Mouse (Mus musculus) G1E (cell line): ENCODE data around the gene Grsf1. TPM values are rescaled to one million over a fixed set of nuclear protein-coding genes. Genes with fewer than 3 reads are reported as not detected.

Source experiments
- ATAC-seq: 2 replicates; pipeline ENCODE4 v1.8.0; 2016; ENCODE audit warnings: mild to moderate bottlenecking; ENCODE audit not compliant: insufficient number of reproducible peaks, poor library complexity, low FRiP score, severe bottlenecking; ENCODE audit errors: extremely low read depth
- DNase-seq: peaks from one replicate; pipeline ENCODE4 v3.0.0; 2012; ENCODE audit warnings: low spot score
- H3K27me3 ChIP-seq: 2 replicates; pipeline ENCODE4 v1.6.1; 2012; ENCODE audit warnings: mild to moderate bottlenecking, low read length, inconsistent platforms; ENCODE audit not compliant: insufficient read depth
- H3K36me3 ChIP-seq: replicated peaks from 2 replicates; pipeline ENCODE3; 2012; ENCODE audit warnings: mild to moderate bottlenecking, inconsistent platforms
- H3K4me1 ChIP-seq: 2 replicates; pipeline ENCODE4 v1.6.1; 2012; ENCODE audit warnings: low read depth, low read length, inconsistent platforms, mixed read lengths; ENCODE audit not compliant: insufficient read depth
- H3K4me3 ChIP-seq: 2 replicates; pipeline ENCODE4 v1.5.1; 2012; ENCODE audit warnings: low read depth, mild to moderate bottlenecking, inconsistent platforms, low read length, moderate library complexity, mixed read lengths
- H3K9me3 ChIP-seq: replicated peaks from 2 replicates; pipeline ENCODE4 v1.6.1; 2012; ENCODE audit warnings: inconsistent platforms
- CTCF ChIP-seq: IDR thresholded peaks from 2 replicates; pipeline ENCODE4 v1.5.1; 2012; ENCODE audit warnings: low read depth, low read length, inconsistent platforms, mixed read lengths
- GATA1 ChIP-seq: IDR thresholded peaks from 2 replicates; pipeline ENCODE4 v1.6.1; 2012; ENCODE audit warnings: borderline replicate concordance, low read length, inconsistent platforms, mixed read lengths
- GATA2 ChIP-seq: IDR thresholded peaks from 2 replicates; pipeline ENCODE4 v1.6.1; 2012; ENCODE audit warnings: low read depth, low read length, inconsistent platforms, borderline replicate concordance
- POLR2AphosphoS5 ChIP-seq: IDR thresholded peaks from 2 replicates; pipeline ENCODE4 v1.6.1; 2012; ENCODE audit warnings: low read depth, low read length, inconsistent platforms; ENCODE audit not compliant: insufficient replicate concordance
- TAL1 ChIP-seq: conservative IDR thresholded peaks from 2 replicates; pipeline ENCODE4 v1.6.1; 2012; ENCODE audit warnings: low read depth, low read length, inconsistent platforms, mixed read lengths
- polyA plus RNA-seq: library from polyadenylated mRNA; stranded (reverse); fragments of >175 nt; gene quantifications from 2 replicates; pipeline ENCODE4 v1.2.3, GENCODE M21; 2012
- total RNA-seq, 2 experiments: library from RNA; stranded (forward) in 1 of 2; stranded (reverse) in 1 of 2; fragments of 200-1000 nt in 1 of 2; fragments of >200 nt in 1 of 2; fragmentation: Nextera tagmentation in 1 of 2; gene quantifications; 2 replicates each; pipeline ENCODE4 v1.2.3; 2014 to 2017

Grsf1 gene
- total RNA-seq (2014; fragmentation: Nextera tagmentation) (128 and 145 TPM in 2 replicates), total RNA-seq (2017) (110 and 130 TPM in 2 replicates), polyA plus RNA-seq (57.3 and 87.8 TPM in 2 replicates)

DNA sequence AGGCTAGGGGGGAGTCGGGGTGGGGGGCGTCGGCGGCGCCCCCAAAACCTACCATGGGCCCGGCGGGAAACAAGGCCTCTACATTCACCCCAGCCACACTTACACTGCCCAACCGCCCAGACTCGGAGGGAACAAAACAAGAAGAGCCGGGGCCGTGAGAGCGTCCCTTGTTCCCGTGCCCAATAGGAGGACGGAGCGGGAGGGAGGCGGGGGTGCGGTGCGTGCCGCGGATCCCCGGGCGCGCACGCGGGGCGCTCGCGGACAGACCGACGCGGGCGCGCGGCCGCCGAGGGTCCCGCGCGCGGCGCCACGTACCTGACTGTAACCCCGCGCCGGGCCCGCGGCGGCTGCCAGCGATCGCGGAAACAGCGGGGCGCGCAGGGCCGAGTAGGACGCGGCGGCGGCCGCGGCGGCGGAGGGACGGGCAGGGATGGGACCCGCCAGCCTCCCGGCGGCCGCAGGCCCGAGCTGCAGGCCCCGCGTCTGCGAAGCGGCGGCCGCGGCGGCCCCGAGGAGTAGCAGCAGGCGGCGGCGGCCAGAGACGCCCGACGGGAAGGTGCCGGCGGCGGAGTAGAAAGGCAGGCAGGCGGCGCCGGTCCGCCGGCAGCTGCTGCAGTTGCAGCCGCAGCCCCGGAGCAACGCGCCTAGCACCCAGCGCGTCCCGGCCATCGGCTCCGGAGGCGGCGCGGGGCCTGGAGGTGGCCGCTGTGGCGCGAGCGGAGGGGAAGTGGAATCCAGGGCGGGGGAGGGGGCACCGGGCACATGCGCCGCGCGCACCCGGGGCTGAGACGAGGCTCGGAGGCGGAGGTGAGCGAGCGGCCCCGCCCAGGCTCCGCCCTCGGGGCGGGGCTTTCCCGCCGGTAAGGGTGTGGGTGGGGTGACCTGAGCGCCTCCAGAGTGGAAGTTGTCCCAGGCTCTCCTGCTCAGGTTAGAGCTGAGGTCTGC, at the start of gene Grsf1:
Gene Grsf1, minus strand, starts transcription at position 729 of the 945 bp plus-strand sequence.
- Histone ChIP-seq H3K27me3 (peaks cover 15% of the 10 kb centered on the region), H3K4me3 (peak within 1 kb of the TSS; percentile 94), H3K36me3 (peaks cover 30% of the 10 kb centered on the region), H3K4me1 (peaks cover 13% of the 10 kb centered on the region), H3K9me3 (no peaks in the 10 kb centered on the region)
- peak; percentile 89 for DNase-seq
- peak; percentile 76 for ATAC-seq
- TF ChIP-seq GATA2 (no peak), POLR2AphosphoS5 (no peak), GATA1 (no peak), CTCF (no peak), TAL1 (no peak)

DNA sequence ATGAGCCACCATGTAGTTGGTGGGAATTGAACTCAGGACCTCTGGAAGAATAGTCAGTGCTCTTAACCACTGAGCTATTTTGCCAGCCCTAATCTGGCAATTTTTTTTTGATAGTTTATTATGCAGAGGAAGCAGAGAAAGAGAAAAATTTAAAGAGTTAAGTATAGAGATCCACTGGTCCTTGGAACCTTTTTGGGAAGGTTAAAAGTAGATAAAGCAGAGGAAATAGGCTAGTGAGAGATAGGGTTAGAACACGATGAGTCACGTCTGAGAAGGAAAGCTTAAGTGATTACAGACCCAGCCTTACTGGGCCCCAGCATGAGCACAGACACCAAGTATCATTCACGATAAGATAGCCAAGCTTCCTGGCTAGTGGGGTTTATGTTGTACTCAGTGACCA, 48.1 kb upstream of the Grsf1 start:
- DNase-seq = peak; percentile 44
- peaks cover 28% of the 10 kb centered on the region for H3K36me3 ChIP-seq
- H3K4me1 ChIP-seq = peaks cover 60% of the 10 kb centered on the region
- TF ChIP-seq TAL1 (0 out of 2 replicates have a peak, but pooled peaks have one; percentile 47), CTCF (no peak)
- H3K9me3 ChIP-seq = no peaks in the 10 kb centered on the region
- H3K4me3 ChIP-seq = peak overlapping the region; percentile 48; the same call in 1 of the 2 replicates
- peak; percentile 88 for ATAC-seq
- H3K27me3 ChIP-seq = no peaks in the 10 kb centered on the region

DNA sequence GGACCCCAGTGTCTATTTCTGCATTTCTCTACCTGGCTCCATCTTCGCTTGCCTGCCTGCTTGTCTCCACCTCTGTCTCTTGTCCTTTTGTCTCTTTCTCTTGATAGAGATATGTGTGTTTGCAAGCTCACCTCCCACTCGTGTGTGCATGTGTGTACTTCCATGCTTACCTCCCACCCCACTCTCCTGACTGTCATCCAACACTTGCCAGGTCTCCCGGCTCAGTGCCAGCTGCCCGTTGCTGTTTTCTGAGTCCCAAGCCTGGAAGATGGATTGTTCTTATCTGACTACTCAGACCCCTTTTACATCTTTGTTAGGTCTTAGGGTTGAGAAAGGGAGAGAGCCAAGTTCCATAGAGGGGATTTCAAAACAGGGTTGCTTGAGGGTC, 46.2 kb upstream of the Grsf1 start:
- Histone ChIP-seq H3K36me3 (peaks cover 23% of the 10 kb centered on the region), H3K9me3 (no peaks in the 10 kb centered on the region), H3K27me3 (no peaks in the 10 kb centered on the region), H3K4me3 (peak overlapping the region; percentile 84), H3K4me1 (peaks cover 56% of the 10 kb centered on the region)
- TF ChIP-seq POLR2AphosphoS5 (no peak), GATA1 (no peak), GATA2 (no peak), TAL1 (no peak), CTCF (no peak)
- ATAC-seq (no peak), DNase-seq (no peak)

DNA sequence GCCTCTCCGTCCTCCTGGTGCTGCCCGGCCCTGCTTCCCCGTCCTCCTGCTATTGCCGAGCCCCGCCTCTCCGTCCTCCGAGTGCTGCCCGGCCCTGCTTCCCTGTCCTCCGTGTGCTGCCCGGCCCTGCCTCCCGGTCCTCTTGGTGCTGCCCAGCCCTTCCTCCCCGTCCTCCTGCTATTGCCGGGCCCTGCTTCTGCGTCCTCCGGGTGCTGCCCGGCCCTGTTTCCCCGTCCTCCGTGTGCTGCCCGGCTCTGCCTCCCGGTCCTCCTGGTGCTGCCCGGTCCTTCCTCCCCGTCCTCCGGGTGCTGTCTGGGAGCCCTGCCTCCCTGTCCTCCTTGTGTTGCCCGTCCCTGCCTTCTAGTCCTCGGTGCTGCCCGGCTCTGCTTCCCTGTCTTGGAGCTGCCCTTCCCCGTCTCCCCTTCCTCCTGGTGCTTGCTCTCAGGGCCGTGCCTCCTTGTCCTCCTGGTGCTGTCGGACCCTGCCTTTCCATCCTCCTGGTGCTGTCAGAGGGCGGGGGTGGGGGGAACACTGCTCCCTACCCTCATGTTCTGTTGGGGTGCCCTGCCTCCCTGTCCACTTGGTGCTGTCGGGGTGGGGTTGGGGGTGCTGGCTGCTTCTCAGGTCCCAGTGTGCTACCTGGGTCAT, 45.7 kb upstream of the Grsf1 start:
- Histone ChIP-seq H3K4me3 (peak overlapping the region; percentile 84), H3K9me3 (no peaks in the 10 kb centered on the region), H3K27me3 (no peaks in the 10 kb centered on the region), H3K4me1 (peaks cover 53% of the 10 kb centered on the region), H3K36me3 (peaks cover 20% of the 10 kb centered on the region)
- no peak for TF ChIP-seq TAL1
- TF ChIP-seq GATA1 = no peak
- no peak for TF ChIP-seq POLR2AphosphoS5
- no peak for TF ChIP-seq GATA2
- TF ChIP-seq CTCF = no peak
- peak; percentile 5 for DNase-seq
- no peak for ATAC-seq

- H3K27me3 ChIP-seq = no peaks in the 10 kb centered on the region; the same call in 1 of the 2 replicates
- TF ChIP-seq GATA2 (no peak), TAL1 (no peak), POLR2AphosphoS5 (no peak), GATA1 (no peak), CTCF (no peak)
- peaks cover 48% of the 10 kb centered on the region for H3K4me1 ChIP-seq
- ATAC-seq (no peak), DNase-seq (no peak)
- no peaks in the 10 kb centered on the region for H3K9me3 ChIP-seq
- peaks cover 19% of the 10 kb centered on the region for H3K36me3 ChIP-seq
- H3K4me3 ChIP-seq = peak overlapping the region; percentile 84
Measured at GRCm38 (mm10) chr5:88721003-88721475, 45.1 kb upstream of the Grsf1 start.
